Mouse (Mus musculus) regulatory T cell (primary cell): ENCODE measurements around the gene Gm10256.
"Not testable (repeated sequence)": the region's sequence is repeated elsewhere in the genome, so short reads cannot be mapped to it uniquely, and the experiment has no call there.

Source experiments
- in situ Hi-C: fragments of 300-600 bp; cut with MboI, MseI; formaldehyde crosslinking; loops from one replicate; pipeline ENCODE4 v1.15.1; 2025; ENCODE audit warnings: high pct_unique_total_duplicates

Gene Gm10256

DNA sequence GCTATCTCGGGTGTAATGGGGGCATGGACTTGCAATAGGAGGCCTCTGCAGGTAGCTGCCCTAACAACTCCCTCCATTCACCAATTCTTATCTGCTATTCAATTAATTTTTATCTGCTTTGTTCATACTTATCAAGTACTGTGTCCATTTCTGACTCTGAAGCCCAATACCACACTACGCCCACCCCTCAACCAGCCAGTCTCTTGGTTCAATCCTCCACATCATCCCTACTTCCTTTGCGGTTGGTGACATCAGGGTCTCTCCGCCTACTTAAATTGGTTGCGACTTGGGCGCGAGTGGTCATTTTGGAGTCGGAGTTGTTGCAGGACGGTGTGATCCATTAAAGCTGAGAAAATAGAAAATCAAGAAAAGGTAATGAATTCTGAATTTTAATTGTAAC lies at the start of gene Gm10256, which contains the start of gene Rbmy:
Gm10256 (plus strand) TSS at position 320 of the 400 bp plus-strand sequence.
Rbmy (plus strand) TSS at position 301 of the 400 bp plus-strand sequence.
- in situ Hi-C loops = not testable (repeated sequence)

DNA sequence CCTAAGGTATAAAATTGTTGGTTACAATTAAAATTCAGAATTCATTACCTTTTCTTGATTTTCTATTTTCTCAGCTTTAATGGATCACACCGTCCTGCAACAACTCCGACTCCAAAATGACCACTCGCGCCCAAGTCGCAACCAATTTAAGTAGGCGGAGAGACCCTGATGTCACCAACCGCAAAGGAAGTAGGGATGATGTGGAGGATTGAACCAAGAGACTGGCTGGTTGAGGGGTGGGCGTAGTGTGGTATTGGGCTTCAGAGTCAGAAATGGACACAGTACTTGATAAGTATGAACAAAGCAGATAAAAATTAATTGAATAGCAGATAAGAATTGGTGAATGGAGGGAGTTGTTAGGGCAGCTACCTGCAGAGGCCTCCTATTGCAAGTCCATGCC lies 34.4 kb upstream of the Gm10256 start, which contains the start of gene Gm4064:
Gm4064 (minus strand) TSS at position 101 of the 400 bp plus-strand sequence.
- in situ Hi-C loops = not testable (repeated sequence)

DNA sequence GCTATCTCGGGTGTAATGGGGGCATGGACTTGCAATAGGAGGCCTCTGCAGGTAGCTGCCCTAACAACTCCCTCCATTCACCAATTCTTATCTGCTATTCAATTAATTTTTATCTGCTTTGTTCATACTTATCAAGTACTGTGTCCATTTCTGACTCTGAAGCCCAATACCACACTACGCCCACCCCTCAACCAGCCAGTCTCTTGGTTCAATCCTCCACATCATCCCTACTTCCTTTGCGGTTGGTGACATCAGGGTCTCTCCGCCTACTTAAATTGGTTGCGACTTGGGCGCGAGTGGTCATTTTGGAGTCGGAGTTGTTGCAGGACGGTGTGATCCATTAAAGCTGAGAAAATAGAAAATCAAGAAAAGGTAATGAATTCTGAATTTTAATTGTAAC lies 70.2 kb downstream of the Gm10256 start, which contains the start of gene Gm10352:
Gm10352 (plus strand) TSS at position 301 of the 400 bp plus-strand sequence.
- in situ Hi-C loops = not testable (repeated sequence)
